Mouse (Mus musculus) limb, embryonic 10.5 days (tissue): ENCODE data around the gene Olfr628. TPM values are rescaled to one million over a fixed set of nuclear protein-coding genes. Genes with fewer than 3 reads are reported as not detected.

Source experiments
- polyA plus RNA-seq: library from polyadenylated mRNA; unstranded; fragments of >200 nt; fragmentation: Nextera tagmentation; extraction: Ambion mirVana; gene quantifications from 2 replicates; pipeline ENCODE4 v1.2.1, GENCODE M21; 2016

The Olfr628 gene
- polyA plus RNA-seq, 1 experiment from 2014 or later, result not detected

Other genes starting within 250 kb of the Olfr628 start
- not detected in 2 replicates for gene Olfr609, start 232.3 kb upstream of the Olfr628 start, polyA plus RNA-seq
- gene Olfr610, start 218.3 kb upstream of the Olfr628 start, polyA plus RNA-seq, result not detected in 2 replicates
- gene Olfr611, start 209.5 kb upstream of the Olfr628 start, polyA plus RNA-seq, result not detected in 2 replicates
- not detected in 2 replicates for gene Olfr612, start 187.7 kb upstream of the Olfr628 start, polyA plus RNA-seq
- not detected in 2 replicates for gene Olfr613, start 182.3 kb upstream of the Olfr628 start, polyA plus RNA-seq
- not detected in 2 replicates for gene Olfr615, start 174.3 kb upstream of the Olfr628 start, polyA plus RNA-seq
- not detected in 2 replicates for gene Olfr616, start 161.2 kb upstream of the Olfr628 start, polyA plus RNA-seq
- not detected in 2 replicates for gene Olfr617, start 157.3 kb upstream of the Olfr628 start, polyA plus RNA-seq
- not detected in 2 replicates for gene Olfr618, start 140.3 kb upstream of the Olfr628 start, polyA plus RNA-seq
- not detected in 2 replicates for gene Olfr619, start 129.8 kb upstream of the Olfr628 start, polyA plus RNA-seq
- not detected in 2 replicates for gene Olfr620, start 117.8 kb upstream of the Olfr628 start, polyA plus RNA-seq
- not detected in 2 replicates for gene Olfr622, start 87.7 kb upstream of the Olfr628 start, polyA plus RNA-seq
- gene Olfr623, start 66.7 kb upstream of the Olfr628 start, polyA plus RNA-seq, result not detected in 2 replicates
- 0.04 and 0.06 TPM in 2 replicates for gene Olfr624, start 59.2 kb upstream of the Olfr628 start, polyA plus RNA-seq
- gene Olfr625-ps1, start 47.7 kb upstream of the Olfr628 start, polyA plus RNA-seq, result not detected in 2 replicates
- not detected in 2 replicates for gene Olfr243, start 15.7 kb upstream of the Olfr628 start, polyA plus RNA-seq
- gene Olfr629, start 14.6 kb downstream of the Olfr628 start, polyA plus RNA-seq, result not detected in 2 replicates
- gene Olfr630, start 27.0 kb downstream of the Olfr628 start, polyA plus RNA-seq, result not detected in 2 replicates
- gene Olfr69, start 41.2 kb downstream of the Olfr628 start, polyA plus RNA-seq, result not detected in 2 replicates
- not detected in 2 replicates for gene Olfr68, start 49.3 kb downstream of the Olfr628 start, polyA plus RNA-seq
- gene Olfr67, start 61.4 kb downstream of the Olfr628 start, polyA plus RNA-seq, result not detected in 2 replicates
- 172 and 327 TPM in 2 replicates for gene Hbb-bt, start 83.6 kb downstream of the Olfr628 start, polyA plus RNA-seq
- 49.0 and 110 TPM in 2 replicates for gene Hbb-bs, start 97.7 kb downstream of the Olfr628 start, polyA plus RNA-seq
- gene Hbb-bh2, start 110.1 kb downstream of the Olfr628 start, polyA plus RNA-seq, result 0.29 TPM in 1 of 2 replicates, not detected in the other
- gene Hbb-bh1, start 112.8 kb downstream of the Olfr628 start, polyA plus RNA-seq, result 2,391 and 3,747 TPM in 2 replicates
- gene Hbb-y, start 122.8 kb downstream of the Olfr628 start, polyA plus RNA-seq, result 6,719 and 7,575 TPM in 2 replicates
- not detected in 2 replicates for gene Olfr66, start 155.9 kb downstream of the Olfr628 start, polyA plus RNA-seq
- gene Olfr64, start 164.1 kb downstream of the Olfr628 start, polyA plus RNA-seq, result not detected in 2 replicates
- gene Olfr65, start 173.1 kb downstream of the Olfr628 start, polyA plus RNA-seq, result not detected in 2 replicates
- not detected in 2 replicates for gene Olfr631, start 198.5 kb downstream of the Olfr628 start, polyA plus RNA-seq
- not detected in 2 replicates for gene Olfr632, start 204.0 kb downstream of the Olfr628 start, polyA plus RNA-seq
- not detected in 2 replicates for gene Olfr633, start 214.1 kb downstream of the Olfr628 start, polyA plus RNA-seq
- not detected in 2 replicates for gene Olfr635, start 240.8 kb downstream of the Olfr628 start, polyA plus RNA-seq